Mouse (Mus musculus) natural killer cell, adult 2 months (primary cell): ENCODE measurements around the gene Asah2.
"Not testable (repeated sequence)": the region's sequence is repeated elsewhere in the genome, so short reads cannot be mapped to it uniquely, and the experiment has no call there.

ENCODE experiments used
- DNase-seq, 2 experiments: peaks; one replicate each; pipeline ENCODE4 v3.0.0; 2022; ENCODE audit warnings: low spot score in 2 of 2

Gene Asah2

GRCm38 (mm10) chr19:32107771-32108306 is at the start of gene Asah2:
TSS of gene Asah2 (minus strand) at chr19:32108211.
- peak; percentile 17 to 46 for DNase-seq

GRCm38 (mm10) chr19:32157045-32157444 is 49.0 kb upstream of the Asah2 start:
- DNase-seq, result no peak

- DNase-seq, result no peak
Observed at GRCm38 (mm10) chr19:32152529-32152928, 44.5 kb upstream of the Asah2 start.

- DNase-seq, result no peak
Observed at GRCm38 (mm10) chr19:32148710-32149109, 40.7 kb upstream of the Asah2 start.

GRCm38 (mm10) chr19:32142383-32142782 is 34.4 kb upstream of the Asah2 start:
- no peak for DNase-seq

- DNase-seq, result no peak
Observed at GRCm38 (mm10) chr19:32138361-32139088, 30.5 kb upstream of the Asah2 start.

GRCm38 (mm10) chr19:32137904-32138303 is 29.9 kb upstream of the Asah2 start:
- DNase-seq, result no peak

GRCm38 (mm10) chr19:32136888-32137625 is 29.0 kb upstream of the Asah2 start:
- no peak for DNase-seq

- not testable (repeated sequence) for DNase-seq
Observed at GRCm38 (mm10) chr19:32131707-32132488, 23.9 kb upstream of the Asah2 start.

- DNase-seq, result no peak
Observed at GRCm38 (mm10) chr19:32129281-32129680, 21.3 kb upstream of the Asah2 start.

GRCm38 (mm10) chr19:32127180-32127850 is 19.3 kb upstream of the Asah2 start:
- DNase-seq, result no peak

GRCm38 (mm10) chr19:32124155-32124554 is 16.1 kb upstream of the Asah2 start:
- no peak for DNase-seq

- DNase-seq, result no peak
Observed at GRCm38 (mm10) chr19:32123196-32123595, 15.2 kb upstream of the Asah2 start.

- DNase-seq, result no peak
Observed at GRCm38 (mm10) chr19:32120798-32121197, 12.8 kb upstream of the Asah2 start.

GRCm38 (mm10) chr19:32119666-32120065 is 11.7 kb upstream of the Asah2 start:
- no peak for DNase-seq

GRCm38 (mm10) chr19:32118496-32118895 is 10.5 kb upstream of the Asah2 start:
- DNase-seq, result no peak

GRCm38 (mm10) chr19:32117484-32118018 is 9.5 kb upstream of the Asah2 start:
- DNase-seq, result peak in 1 of 2 experiments; percentile 14

- DNase-seq, result no peak
Observed at GRCm38 (mm10) chr19:32111866-32112790, 4.1 kb upstream of the Asah2 start.

- no peak for DNase-seq
Observed at GRCm38 (mm10) chr19:32106750-32107149, 1.3 kb downstream of the Asah2 start.

GRCm38 (mm10) chr19:32104217-32104616 is 3.8 kb downstream of the Asah2 start:
- DNase-seq, result no peak
